Mouse (Mus musculus): Measurements from ENCODE around the gene Pex13. TPM values are rescaled to one million over a fixed set of nuclear protein-coding genes. Genes with fewer than 3 reads are reported as not detected.

Gene Pex13
- polyA plus RNA-seq (2015; fragmentation: Nextera tagmentation; extraction: Ambion mirVana) = 11.8 and 16.1 TPM in 2 replicates

DNA sequence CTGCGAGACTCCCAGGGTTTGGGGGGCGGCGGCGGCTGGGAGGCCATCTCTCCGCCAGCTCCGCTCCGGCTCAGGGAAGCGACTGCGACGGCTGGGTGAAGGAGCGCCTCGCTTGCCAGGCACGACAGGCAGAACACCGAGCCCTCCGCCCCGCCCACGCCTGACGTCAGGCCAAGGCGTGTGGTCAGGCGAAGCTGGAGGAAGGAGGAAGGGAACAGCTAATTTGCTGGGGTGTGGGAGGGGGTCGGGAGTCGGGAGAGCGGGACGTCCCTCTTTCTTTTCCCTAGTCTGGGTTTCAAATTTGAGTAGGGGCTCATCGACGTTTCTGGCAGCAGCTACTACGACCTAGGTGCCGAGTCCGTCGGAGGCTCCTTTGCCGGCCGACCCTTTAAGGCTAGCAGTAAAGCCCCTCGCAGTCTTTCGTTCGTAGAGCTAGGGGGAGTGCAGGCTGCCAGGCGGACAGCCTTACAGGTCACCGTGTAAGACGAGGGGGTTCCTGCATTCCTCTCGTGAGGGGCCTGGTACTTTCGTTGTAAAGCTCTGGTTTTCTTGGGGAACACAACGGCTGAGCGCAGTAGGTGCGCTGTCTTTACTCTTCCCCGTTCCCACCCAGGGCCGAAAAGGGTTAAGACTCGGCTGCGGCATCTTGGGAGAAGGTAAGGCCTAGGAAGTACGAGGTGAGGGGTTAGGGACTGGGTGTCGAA lies at the start of gene Pex13:
Gene Pex13 (minus strand): TSS at position 162 of the 704 bp plus-strand sequence.
- Histone ChIP-seq H3K36me3 (no peaks in the 10 kb centered on the region; the same call in 1 of the 2 replicates), H3K9me3 (replicated peaks) (no peaks in the 10 kb centered on the region), H3K4me3 (replicated peaks) (peak within 1 kb of the TSS; percentile 93), H3K27ac (peak within 1 kb of the TSS; percentile 90), H3K27me3 (no peaks in the 10 kb centered on the region), H3K4me1 (replicated peaks) (peaks cover 26% of the 10 kb centered on the region), H3K4me2 (peak within 1 kb of the TSS; percentile 82), H3K9ac (peak within 1 kb of the TSS; percentile 92)
- peak; percentile 96 for ATAC-seq (ENCODE audit: low read depth)
- WGBS (ENCODE audit: insufficient replicate concordance) = under 1% methylated on average over 49 of the region's 49 CpGs
- peak; percentile 90 for DNase-seq

- 74% methylated on average over 3 of the region's 3 CpGs for WGBS (ENCODE audit: insufficient replicate concordance)
- no peak overlapping the region for H3K27ac ChIP-seq
- H3K9ac ChIP-seq = no peak overlapping the region
- no peaks in the 10 kb centered on the region for H3K27me3 ChIP-seq
- H3K4me3 ChIP-seq (replicated peaks) = no peak overlapping the region
- no peaks in the 10 kb centered on the region for H3K9me3 ChIP-seq (replicated peaks)
- H3K4me2 ChIP-seq = no peak overlapping the region
- ATAC-seq (ENCODE audit: low read depth) (no peak), DNase-seq (no peak)
- H3K36me3 ChIP-seq = peaks cover 69% of the 10 kb centered on the region
- no peaks in the 10 kb centered on the region for H3K4me1 ChIP-seq (replicated peaks)
Measured at GRCm38 (mm10) chr11:23712299-23712698, 46.5 kb upstream of the Pex13 start.

DNA sequence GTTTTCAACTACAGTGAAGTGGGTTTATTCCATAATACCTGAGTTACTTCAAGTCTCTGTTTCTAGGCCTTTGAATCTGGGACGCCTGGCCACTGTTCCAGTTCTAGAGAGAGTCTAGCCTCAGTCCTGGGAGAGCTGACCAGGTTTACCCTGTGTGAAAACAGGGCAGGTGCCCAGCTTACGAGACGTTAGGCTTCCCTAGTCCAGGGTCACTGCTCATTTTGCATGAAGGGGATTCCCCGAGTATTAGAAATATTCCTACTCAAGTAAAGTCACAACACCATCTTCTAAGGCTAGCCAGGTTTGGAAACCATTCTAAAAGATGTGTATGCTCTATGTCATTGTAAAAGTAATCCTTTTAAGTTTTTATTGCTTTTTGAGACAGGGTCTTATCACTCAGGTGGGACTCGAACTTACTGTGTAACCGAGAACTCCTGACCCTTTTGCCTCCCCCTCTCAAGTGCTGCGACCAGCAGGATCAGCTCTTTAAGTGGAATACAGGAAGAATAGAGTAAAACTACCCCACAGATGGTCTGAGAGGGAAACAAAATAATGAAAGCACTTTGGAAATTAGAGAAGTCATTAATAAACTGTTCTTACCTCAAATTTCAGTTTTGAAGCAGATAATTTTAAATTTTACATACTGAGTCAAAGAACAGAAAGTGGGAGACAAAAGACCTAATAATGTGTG lies 39.0 kb upstream of the Pex13 start:
- Histone ChIP-seq H3K4me2 (no peak overlapping the region), H3K27me3 (no peaks in the 10 kb centered on the region), H3K4me3 (replicated peaks) (no peak overlapping the region), H3K4me1 (replicated peaks) (no peaks in the 10 kb centered on the region), H3K9ac (no peak overlapping the region), H3K36me3 (peaks cover 27% of the 10 kb centered on the region), H3K27ac (no peak overlapping the region), H3K9me3 (replicated peaks) (no peaks in the 10 kb centered on the region)
- WGBS (ENCODE audit: insufficient replicate concordance) = 77% methylated on average over 7 of the region's 7 CpGs
- DNase-seq (no peak), ATAC-seq (ENCODE audit: low read depth) (no peak)

GRCm38 (mm10) chr11:23701831-23702230 lies 36.1 kb upstream of the Pex13 start:
- no peaks in the 10 kb centered on the region for H3K4me1 ChIP-seq (replicated peaks)
- no peak overlapping the region for H3K27ac ChIP-seq
- ATAC-seq (ENCODE audit: low read depth) (no peak), DNase-seq (no peak)
- no peak overlapping the region for H3K9ac ChIP-seq
- no peaks in the 10 kb centered on the region for H3K27me3 ChIP-seq
- peaks cover 9% of the 10 kb centered on the region; the same call in 1 of the 2 replicates for H3K36me3 ChIP-seq
- H3K4me2 ChIP-seq = no peak overlapping the region
- H3K9me3 ChIP-seq (replicated peaks) = no peaks in the 10 kb centered on the region
- H3K4me3 ChIP-seq (replicated peaks) = no peak overlapping the region
- 80% methylated on average over 3 of the region's 3 CpGs for WGBS (ENCODE audit: insufficient replicate concordance)

DNA sequence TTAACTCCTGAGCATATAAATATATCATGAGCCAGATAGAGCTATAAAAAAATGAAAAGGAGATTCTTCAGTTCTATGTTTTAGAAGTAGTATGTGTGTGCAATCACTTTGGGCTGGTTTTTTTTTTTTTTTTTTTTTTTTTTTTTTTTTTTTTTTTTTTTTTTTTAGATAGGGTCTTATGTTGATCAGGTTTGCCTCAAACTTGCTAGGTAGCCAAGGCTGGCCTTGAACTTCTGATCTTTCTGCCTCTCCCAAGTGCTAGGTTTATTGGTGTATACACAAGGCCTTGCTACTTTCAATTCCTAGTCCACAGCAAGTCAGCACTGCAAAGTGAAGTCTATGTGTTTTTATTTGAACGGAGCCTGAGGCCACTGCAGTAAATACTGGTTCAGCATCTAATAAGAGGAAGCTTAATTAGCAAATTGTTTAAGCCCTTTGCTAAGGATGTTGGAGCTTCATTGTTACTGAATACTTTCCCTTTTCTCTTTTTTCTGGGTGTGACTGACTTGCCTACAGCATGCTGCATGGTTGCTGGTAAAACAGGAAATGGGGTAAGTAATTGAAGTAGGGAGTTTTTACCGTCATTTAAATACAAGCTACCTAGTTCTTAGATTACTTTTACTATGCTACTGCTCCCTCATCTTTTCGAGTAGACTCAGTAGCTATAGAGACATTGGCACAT lies 33.8 kb upstream of the Pex13 start:
- no peaks in the 10 kb centered on the region for H3K4me1 ChIP-seq (replicated peaks)
- no peaks in the 10 kb centered on the region for H3K27me3 ChIP-seq
- H3K4me3 ChIP-seq (replicated peaks) = no peak overlapping the region
- WGBS (ENCODE audit: insufficient replicate concordance) = 70% methylated on average over 3 of the region's 3 CpGs
- H3K4me2 ChIP-seq = no peak overlapping the region
- DNase-seq = no peak
- no peak overlapping the region for H3K9ac ChIP-seq
- peaks cover 9% of the 10 kb centered on the region; the same call in 1 of the 2 replicates for H3K36me3 ChIP-seq
- H3K27ac ChIP-seq = no peak overlapping the region
- no peaks in the 10 kb centered on the region for H3K9me3 ChIP-seq (replicated peaks)
- ATAC-seq (ENCODE audit: low read depth) = no peak

GRCm38 (mm10) chr11:23698526-23698925 lies 32.8 kb upstream of the Pex13 start:
- no peak overlapping the region for H3K4me2 ChIP-seq
- H3K36me3 ChIP-seq = peaks cover 9% of the 10 kb centered on the region; the same call in 1 of the 2 replicates
- H3K9me3 ChIP-seq (replicated peaks) = no peaks in the 10 kb centered on the region
- WGBS (ENCODE audit: insufficient replicate concordance) = 70% methylated on average over 2 of the region's 2 CpGs
- no peak overlapping the region for H3K4me3 ChIP-seq (replicated peaks)
- H3K27me3 ChIP-seq = no peaks in the 10 kb centered on the region
- ATAC-seq (ENCODE audit: low read depth) (no peak), DNase-seq (no peak)
- H3K27ac ChIP-seq = no peak overlapping the region
- no peak overlapping the region for H3K9ac ChIP-seq
- H3K4me1 ChIP-seq (replicated peaks) = no peaks in the 10 kb centered on the region

GRCm38 (mm10) chr11:23695847-23696246 lies 30.1 kb upstream of the Pex13 start:
- ATAC-seq (ENCODE audit: low read depth) = no peak
- Histone ChIP-seq H3K4me3 (replicated peaks) (no peak overlapping the region), H3K27ac (no peak overlapping the region), H3K36me3 (peaks cover 4% of the 10 kb centered on the region; the same call in 1 of the 2 replicates), H3K9me3 (replicated peaks) (no peaks in the 10 kb centered on the region), H3K4me2 (no peak overlapping the region), H3K9ac (no peak overlapping the region), H3K27me3 (no peaks in the 10 kb centered on the region), H3K4me1 (replicated peaks) (no peaks in the 10 kb centered on the region; the same call in 1 of the 2 replicates)
- DNase-seq = no peak

- Histone ChIP-seq H3K4me1 (replicated peaks) (no peaks in the 10 kb centered on the region; the same call in 1 of the 2 replicates), H3K4me2 (no peak overlapping the region), H3K4me3 (replicated peaks) (no peak overlapping the region), H3K9ac (no peak overlapping the region), H3K27ac (no peak overlapping the region), H3K9me3 (replicated peaks) (no peaks in the 10 kb centered on the region), H3K27me3 (no peaks in the 10 kb centered on the region), H3K36me3 (no peaks in the 10 kb centered on the region)
- WGBS (ENCODE audit: insufficient replicate concordance) = 73% methylated on average over 2 of the region's 2 CpGs
- ATAC-seq (ENCODE audit: low read depth) = no peak
- no peak for DNase-seq
Measured at GRCm38 (mm10) chr11:23693286-23693685, 27.5 kb upstream of the Pex13 start.

- Histone ChIP-seq H3K4me3 (replicated peaks) (no peak overlapping the region), H3K9ac (no peak overlapping the region), H3K4me2 (no peak overlapping the region), H3K4me1 (replicated peaks) (no peaks in the 10 kb centered on the region), H3K9me3 (replicated peaks) (no peaks in the 10 kb centered on the region), H3K36me3 (peaks cover 9% of the 10 kb centered on the region), H3K27me3 (no peaks in the 10 kb centered on the region), H3K27ac (no peak overlapping the region)
- WGBS (ENCODE audit: insufficient replicate concordance) = 71% methylated on average over 1 of the region's 1 CpGs
- DNase-seq (no peak), ATAC-seq (ENCODE audit: low read depth) (no peak)
Measured at GRCm38 (mm10) chr11:23688060-23688459, 22.3 kb upstream of the Pex13 start.

DNA sequence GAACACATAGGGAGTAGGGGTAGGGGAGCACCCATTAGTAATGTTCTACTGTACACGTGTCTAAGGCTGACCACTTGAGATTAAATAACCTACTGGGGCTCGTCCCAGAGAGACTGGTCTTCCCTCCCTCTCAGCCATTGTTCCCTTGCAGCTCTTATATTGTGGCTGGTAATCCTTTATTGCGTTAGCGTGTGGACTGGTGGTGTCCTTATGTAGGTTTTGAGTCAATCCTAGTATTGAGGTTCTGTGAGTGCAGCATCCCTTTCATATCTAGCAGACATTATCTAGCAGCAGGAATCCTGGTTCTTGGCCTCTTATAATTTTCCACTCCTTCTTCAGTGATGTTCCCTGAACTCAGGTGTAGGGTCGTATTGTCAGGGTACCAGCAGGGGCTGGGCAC lies 20.9 kb upstream of the Pex13 start:
- Histone ChIP-seq H3K36me3 (peaks cover 12% of the 10 kb centered on the region), H3K27ac (no peak overlapping the region), H3K4me2 (no peak overlapping the region), H3K4me3 (replicated peaks) (no peak overlapping the region), H3K4me1 (replicated peaks) (no peaks in the 10 kb centered on the region), H3K9me3 (replicated peaks) (no peaks in the 10 kb centered on the region), H3K27me3 (no peaks in the 10 kb centered on the region), H3K9ac (no peak overlapping the region)
- DNase-seq (no peak), ATAC-seq (ENCODE audit: low read depth) (no peak)
- WGBS (ENCODE audit: insufficient replicate concordance) = 72% methylated on average over 5 of the region's 5 CpGs

DNA sequence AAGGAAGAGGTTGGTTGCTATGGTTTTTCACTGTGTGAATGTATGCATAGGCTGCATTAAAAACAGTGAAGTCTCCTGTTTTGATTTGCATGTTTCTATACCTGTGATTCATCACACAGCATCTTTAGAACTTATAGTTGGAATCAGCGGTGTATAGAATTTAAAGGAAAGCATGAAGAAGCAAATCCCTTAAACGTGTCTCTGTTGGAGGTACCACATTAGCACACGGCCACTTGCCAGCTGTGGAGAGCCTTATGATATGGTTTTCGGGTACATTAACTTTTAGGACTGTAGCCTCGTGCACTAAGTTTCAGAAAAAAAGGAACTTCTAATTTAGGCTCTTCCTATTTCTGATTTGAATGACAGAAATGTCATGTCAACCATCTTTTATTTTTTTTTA lies 16.8 kb upstream of the Pex13 start:
- ATAC-seq (ENCODE audit: low read depth) (no peak), DNase-seq (no peak)
- H3K27me3 ChIP-seq = no peaks in the 10 kb centered on the region
- 66% methylated on average over 5 of the region's 5 CpGs for WGBS (ENCODE audit: insufficient replicate concordance)
- H3K4me3 ChIP-seq (replicated peaks) = no peak overlapping the region
- H3K9ac ChIP-seq = no peak overlapping the region
- no peak overlapping the region for H3K27ac ChIP-seq
- H3K4me2 ChIP-seq = no peak overlapping the region
- H3K36me3 ChIP-seq = peaks cover 37% of the 10 kb centered on the region
- H3K4me1 ChIP-seq (replicated peaks) = no peaks in the 10 kb centered on the region
- no peaks in the 10 kb centered on the region for H3K9me3 ChIP-seq (replicated peaks)

All from liver, embryonic 13.5 days (tissue).